Mouse (Mus musculus) gonadal fat pad, adult 2 months (tissue): ENCODE measurements around the gene Mrap2. TPM values are rescaled to one million over a fixed set of nuclear protein-coding genes. Genes with fewer than 3 reads are reported as not detected.

Experiments
- DNase-seq: peaks from one replicate; pipeline ENCODE4 v3.0.0-alpha.2; 2012; ENCODE audit warnings: low read depth
- polyA plus RNA-seq: library from polyadenylated mRNA; depleted of rRNA; stranded (reverse); fragments of >200 nt; gene quantifications from 2 replicates; pipeline ENCODE4 v1.2.3, GENCODE M21; 2012; rRNA removed

Gene Mrap2
- polyA plus RNA-seq, 1 experiment = 0.84 TPM

GRCm38 (mm10) chr9:87178534-87178933 is 34.4 kb downstream of the Mrap2 start:
- DNase-seq = no peak

GRCm38 (mm10) chr9:87182231-87182630 is 38.1 kb downstream of the Mrap2 start:
- DNase-seq = no peak

GRCm38 (mm10) chr9:87187336-87187735 is 43.2 kb downstream of the Mrap2 start:
- DNase-seq = no peak

GRCm38 (mm10) chr9:87193721-87194120 is 49.6 kb downstream of the Mrap2 start:
- DNase-seq = no peak

GRCm38 (mm10) chr9:87197277-87197676 is 53.2 kb downstream of the Mrap2 start:
- DNase-seq = no peak

- DNase-seq = no peak
Measured at GRCm38 (mm10) chr9:87198036-87198435, 53.9 kb downstream of the Mrap2 start.

- DNase-seq = no peak
Measured at GRCm38 (mm10) chr9:87200426-87200825, 56.3 kb downstream of the Mrap2 start.

GRCm38 (mm10) chr9:87200919-87201318 is 56.8 kb downstream of the Mrap2 start:
- no peak for DNase-seq

GRCm38 (mm10) chr9:87202431-87202830 is 58.3 kb downstream of the Mrap2 start:
- DNase-seq = no peak

GRCm38 (mm10) chr9:87210830-87211339 is 66.8 kb downstream of the Mrap2 start:
- DNase-seq = no peak

GRCm38 (mm10) chr9:87213204-87213603 is 69.1 kb downstream of the Mrap2 start:
- no peak for DNase-seq

Other genes starting within 250 kb of the Mrap2 start
- gene Ripply2, start 128.8 kb upstream of the Mrap2 start, polyA plus RNA-seq = not detected in 2 replicates
- gene Cyb5r4, start 122.3 kb upstream of the Mrap2 start, polyA plus RNA-seq = 7.8 and 11.6 TPM in 2 replicates
- gene Cep162, start 111.2 kb downstream of the Mrap2 start, polyA plus RNA-seq = 1.9 and 2.0 TPM in 2 replicates